Mouse (Mus musculus): ENCODE measurements at regions not wholly inside any gene's neighbourhood (a gene's known extent, or its start where the extent isn't known, plus 50 kb on each side); places are given as distances from the start of the nearest gene placed in this dataset.

GRCm38 (mm10) chr13:94619511-94619910, 169.2 kb upstream of the Tbca start:
- no peak for DNase-seq (ENCODE audit: low spot score)

- DNase-seq (ENCODE audit: low spot score), result no peak
These were observed 158.7 kb upstream of the Tbca start for GRCm38 (mm10) chr13:94630055-94630454.

- DNase-seq (ENCODE audit: low spot score), result no peak
These were observed 158.0 kb upstream of the Tbca start for GRCm38 (mm10) chr13:94630685-94631084.

- no peak for DNase-seq (ENCODE audit: low spot score)
These were observed 156.0 kb upstream of the Tbca start for GRCm38 (mm10) chr13:94632730-94633129.

GRCm38 (mm10) chr13:94640336-94640735, 148.4 kb upstream of the Tbca start:
- DNase-seq (ENCODE audit: low spot score), result no peak

GRCm38 (mm10) chr13:94645241-94646206, 143.2 kb upstream of the Tbca start:
- no peak for DNase-seq (ENCODE audit: low spot score)

GRCm38 (mm10) chr13:94646326-94646725, 142.4 kb upstream of the Tbca start:
- no peak for DNase-seq (ENCODE audit: low spot score)

- peak; percentile 22 for DNase-seq (ENCODE audit: low spot score)
These were observed 141.7 kb upstream of the Tbca start for GRCm38 (mm10) chr13:94646781-94647555.

GRCm38 (mm10) chr13:94647566-94647965, 141.1 kb upstream of the Tbca start:
- no peak for DNase-seq (ENCODE audit: low spot score)

- DNase-seq (ENCODE audit: low spot score), result peak; percentile 19
These were observed 137.8 kb upstream of the Tbca start for GRCm38 (mm10) chr13:94650951-94651350.

GRCm38 (mm10) chr13:94667604-94668003, 121.1 kb upstream of the Tbca start:
- DNase-seq (ENCODE audit: low spot score), result no peak

GRCm38 (mm10) chr13:94668276-94668675, 120.4 kb upstream of the Tbca start:
- DNase-seq (ENCODE audit: low spot score), result no peak

GRCm38 (mm10) chr13:94669106-94669683, 119.5 kb upstream of the Tbca start:
- no peak for DNase-seq (ENCODE audit: low spot score)

- DNase-seq (ENCODE audit: low spot score), result no peak
These were observed 118.4 kb upstream of the Tbca start for GRCm38 (mm10) chr13:94670266-94670665.

GRCm38 (mm10) chr13:94670961-94671360, 117.7 kb upstream of the Tbca start:
- DNase-seq (ENCODE audit: low spot score), result no peak

GRCm38 (mm10) chr13:94680492-94681168, 108.1 kb upstream of the Tbca start:
- no peak for DNase-seq (ENCODE audit: low spot score)

GRCm38 (mm10) chr13:94681606-94682005, 107.1 kb upstream of the Tbca start:
- DNase-seq (ENCODE audit: low spot score), result no peak

- no peak for DNase-seq (ENCODE audit: low spot score)
These were observed 103.5 kb upstream of the Tbca start for GRCm38 (mm10) chr13:94685191-94685590.

- DNase-seq (ENCODE audit: low spot score), result no peak
These were observed 101.4 kb upstream of the Tbca start for GRCm38 (mm10) chr13:94687295-94687694.

- DNase-seq (ENCODE audit: low spot score), result no peak
These were observed 82.1 kb upstream of the Tbca start for GRCm38 (mm10) chr13:94706641-94707053.

GRCm38 (mm10) chr13:94707371-94708280, 81.1 kb upstream of the Tbca start:
- DNase-seq (ENCODE audit: low spot score), result no peak

Measured in testis, postnatal 14 days (tissue).